Mouse (Mus musculus) liver, postnatal 0 days (tissue): ENCODE data around the gene Eif4g3. TPM values are rescaled to one million over a fixed set of nuclear protein-coding genes. Genes with fewer than 3 reads are reported as not detected.

ENCODE experiments used
- ATAC-seq: fragments of 200-750 bp; cut with Nextera tagmentation; 2 replicates; pipeline ENCODE4 v1.8.0; 2017; ENCODE audit warnings: mild to moderate bottlenecking, moderate library complexity
- DNase-seq: peaks from one replicate; pipeline ENCODE4 v3.0.0-alpha.2; 2016
- H3K27ac ChIP-seq: fragments of 300-500 bp; sonication (generic); 2 replicates; pipeline ENCODE4 v1.5.1; 2014; ENCODE audit warnings: antibody characterized with exemption, moderate library complexity, mild to moderate bottlenecking, low read depth
- H3K27me3 ChIP-seq: fragments of 300-500 bp; sonication (generic); 2 replicates; pipeline ENCODE4 v1.6.1; 2014; ENCODE audit warnings: low read length, control low read depth, mixed read lengths; ENCODE audit not compliant: insufficient read depth
- H3K36me3 ChIP-seq: fragments of 300-500 bp; sonication (generic); replicated peaks from 2 replicates; pipeline ENCODE4 v1.6.1; 2014; ENCODE audit warnings: mild to moderate bottlenecking, control low read depth, low read length, moderate library complexity, mixed read lengths; ENCODE audit not compliant: insufficient read depth
- H3K4me1 ChIP-seq: fragments of 300-500 bp; sonication (generic); 2 replicates; pipeline ENCODE4 v1.6.1; 2014; ENCODE audit warnings: antibody characterized with exemption, mild to moderate bottlenecking, control low read depth; ENCODE audit not compliant: insufficient read depth
- H3K4me2 ChIP-seq: fragments of 300-500 bp; sonication (generic); 2 replicates; pipeline ENCODE4 v1.6.1; 2014; ENCODE audit warnings: low read depth, mild to moderate bottlenecking, low read length, moderate library complexity, mixed read lengths
- H3K4me3 ChIP-seq: fragments of 300-500 bp; sonication (generic); 2 replicates; pipeline ENCODE4 v1.5.1; 2014; ENCODE audit warnings: low read depth, low read length
- H3K9ac ChIP-seq: fragments of 300-500 bp; sonication (generic); replicated peaks from 2 replicates; pipeline ENCODE4 v1.6.1; 2014; ENCODE audit warnings: mild to moderate bottlenecking, moderate library complexity
- H3K9me3 ChIP-seq: fragments of 300-500 bp; sonication (generic); 2 replicates; pipeline ENCODE4 v1.6.1; 2016; ENCODE audit warnings: mild to moderate bottlenecking, control low read depth, low read length, mixed read lengths
- CTCF ChIP-seq: sonication (generic); IDR thresholded peaks from 2 replicates; pipeline ENCODE4 v1.5.1; 2016; ENCODE audit warnings: antibody characterized with exemption, low read depth
- EP300 ChIP-seq: IDR thresholded peaks from 2 replicates; pipeline ENCODE4 v1.6.1; 2016; ENCODE audit warnings: antibody characterized with exemption, low read depth, mild to moderate bottlenecking
- WGBS: fragments of 180-500 bp; shearing (Covaris S2); extraction: QIAGEN DNeasy Blood & Tissue Kit; methylation state at CpG from one replicate; pipeline ENCODE4 v1.1.7; 2014; ENCODE audit not compliant: insufficient replicate concordance; 5-methylcytosine and 5-hydroxymethylcytosine counted together
- polyA plus RNA-seq: library from polyadenylated mRNA; unstranded; fragments of >200 nt; fragmentation: Nextera tagmentation; extraction: Ambion mirVana; gene quantifications from 2 replicates; pipeline ENCODE4 v1.2.1, GENCODE M21; 2015

The Eif4g3 gene
- polyA plus RNA-seq, 1 experiment from 2014 or later = 5.8 TPM

- Histone ChIP-seq H3K36me3 (peaks cover 56% of the 10 kb centered on the region), H3K4me1 (no peaks in the 10 kb centered on the region), H3K27ac (no peak overlapping the region), H3K9me3 (no peaks in the 10 kb centered on the region), H3K9ac (no peak overlapping the region), H3K27me3 (no peaks in the 10 kb centered on the region), H3K4me2 (no peak overlapping the region), H3K4me3 (no peak overlapping the region)
- WGBS = 75% methylated on average over 2 of the region's 2 CpGs
- DNase-seq (no peak), ATAC-seq (no peak)
- no peak for TF ChIP-seq EP300
- no peak for TF ChIP-seq CTCF
Observed at GRCm38 (mm10) chr4:138163836-138164235, 171.0 kb downstream of the Eif4g3 start.

GRCm38 (mm10) chr4:138164860-138165259 lies 172.0 kb downstream of the Eif4g3 start:
- 90% methylated on average over 2 of the region's 2 CpGs for WGBS
- peaks cover 60% of the 10 kb centered on the region for H3K36me3 ChIP-seq
- TF ChIP-seq CTCF (no peak), EP300 (no peak)

DNA sequence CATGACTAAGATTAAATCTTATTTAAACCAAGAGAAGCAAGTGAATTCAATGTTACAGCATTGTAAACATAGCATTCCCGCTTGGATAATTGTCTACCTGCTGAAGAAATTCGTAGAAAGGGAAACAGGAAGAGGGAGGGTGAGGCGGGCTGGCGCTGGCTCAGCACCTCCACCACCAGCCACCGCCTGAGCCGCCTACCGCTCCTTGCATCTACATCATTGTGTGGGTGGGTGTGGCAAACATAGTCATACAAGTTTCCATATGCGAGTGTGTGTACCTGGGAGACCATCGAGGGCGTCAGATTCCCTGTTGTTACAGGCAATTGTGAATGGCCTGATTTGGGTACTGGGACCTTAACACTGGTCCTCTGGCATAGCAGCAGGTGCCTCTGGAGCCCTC lies 173.7 kb downstream of the Eif4g3 start:
- Histone ChIP-seq H3K4me3 (no peak overlapping the region), H3K4me2 (no peak overlapping the region), H3K9me3 (no peaks in the 10 kb centered on the region), H3K27ac (no peak overlapping the region), H3K9ac (no peak overlapping the region), H3K27me3 (no peaks in the 10 kb centered on the region), H3K4me1 (no peaks in the 10 kb centered on the region), H3K36me3 (peaks cover 63% of the 10 kb centered on the region)
- WGBS = 85% methylated on average over 10 of the region's 10 CpGs
- no peak for TF ChIP-seq CTCF
- TF ChIP-seq EP300 = no peak
- ATAC-seq (no peak), DNase-seq (no peak)

More at GRCm38 (mm10) chr4:138164860-138165259, 172.0 kb downstream of the Eif4g3 start:
- no peak overlapping the region for H3K4me3 ChIP-seq
- no peak overlapping the region for H3K9ac ChIP-seq
- no peaks in the 10 kb centered on the region for H3K27me3 ChIP-seq
- H3K9me3 ChIP-seq = no peaks in the 10 kb centered on the region
- H3K4me1 ChIP-seq = no peaks in the 10 kb centered on the region
- DNase-seq (no peak), ATAC-seq (no peak)
- H3K4me2 ChIP-seq = no peak overlapping the region
- no peak overlapping the region for H3K27ac ChIP-seq

DNA sequence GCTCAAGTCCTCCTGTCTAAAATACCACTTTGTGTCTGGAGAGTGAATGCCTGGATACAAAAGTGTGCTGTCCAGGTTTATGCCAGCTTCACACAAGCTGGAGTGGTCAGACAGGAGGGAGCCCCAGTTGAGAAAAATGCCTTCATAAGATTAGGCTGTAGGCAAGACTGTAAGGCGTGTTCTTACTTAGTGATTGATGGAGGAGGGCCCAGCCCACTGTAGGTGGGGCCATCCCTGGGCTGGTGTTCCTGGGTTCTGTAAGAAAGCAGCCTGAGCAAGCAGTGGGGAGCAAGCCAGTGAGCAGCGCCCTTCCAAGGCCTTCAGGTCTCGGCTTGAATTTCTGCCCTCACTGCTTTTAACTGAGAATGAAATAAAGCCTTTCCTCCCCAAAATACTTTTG lies 175.3 kb downstream of the Eif4g3 start:
- H3K4me3 ChIP-seq = no peak overlapping the region
- ATAC-seq = no peak
- no peak overlapping the region for H3K27ac ChIP-seq
- no peaks in the 10 kb centered on the region for H3K9me3 ChIP-seq
- H3K4me1 ChIP-seq = no peaks in the 10 kb centered on the region
- DNase-seq = no peak
- H3K27me3 ChIP-seq = no peaks in the 10 kb centered on the region
- H3K36me3 ChIP-seq = peaks cover 69% of the 10 kb centered on the region
- WGBS = 81% methylated on average over 3 of the region's 3 CpGs
- no peak overlapping the region for H3K9ac ChIP-seq
- no peak overlapping the region for H3K4me2 ChIP-seq
- no peak for TF ChIP-seq CTCF
- TF ChIP-seq EP300 = no peak

- H3K9me3 ChIP-seq = no peaks in the 10 kb centered on the region
- no peak for ATAC-seq
- WGBS = 86% methylated on average over 4 of the region's 4 CpGs
- H3K27ac ChIP-seq = no peak overlapping the region
- H3K4me1 ChIP-seq = no peaks in the 10 kb centered on the region
- DNase-seq = no peak
- TF ChIP-seq CTCF (no peak), EP300 (no peak)
- H3K27me3 ChIP-seq = no peaks in the 10 kb centered on the region
- H3K9ac ChIP-seq = no peak overlapping the region
- no peak overlapping the region for H3K4me2 ChIP-seq
- H3K36me3 ChIP-seq = peaks cover 61% of the 10 kb centered on the region
- H3K4me3 ChIP-seq = no peak overlapping the region
Observed at GRCm38 (mm10) chr4:138169420-138169819, 176.6 kb downstream of the Eif4g3 start.

GRCm38 (mm10) chr4:138172686-138173085 lies 179.9 kb downstream of the Eif4g3 start:
- H3K27ac ChIP-seq = no peak overlapping the region
- ATAC-seq (no peak), DNase-seq (no peak)
- 82% methylated on average over 4 of the region's 4 CpGs for WGBS
- TF ChIP-seq CTCF (no peak), EP300 (no peak)
- no peaks in the 10 kb centered on the region for H3K9me3 ChIP-seq
- no peaks in the 10 kb centered on the region for H3K27me3 ChIP-seq
- H3K4me2 ChIP-seq = no peak overlapping the region
- no peaks in the 10 kb centered on the region for H3K4me1 ChIP-seq
- peaks cover 68% of the 10 kb centered on the region for H3K36me3 ChIP-seq
- no peak overlapping the region for H3K9ac ChIP-seq
- H3K4me3 ChIP-seq = no peak overlapping the region

GRCm38 (mm10) chr4:138179391-138179790 lies 186.6 kb downstream of the Eif4g3 start:
- Histone ChIP-seq H3K9me3 (no peaks in the 10 kb centered on the region), H3K4me1 (peaks cover 5% of the 10 kb centered on the region; the same call in 1 of the 2 replicates), H3K4me2 (no peak overlapping the region), H3K4me3 (no peak overlapping the region), H3K36me3 (peaks cover 85% of the 10 kb centered on the region), H3K9ac (no peak overlapping the region), H3K27me3 (no peaks in the 10 kb centered on the region), H3K27ac (no peak overlapping the region)
- ATAC-seq = no peak
- no peak for DNase-seq
- no peak for TF ChIP-seq CTCF
- TF ChIP-seq EP300 = no peak
- 87% methylated on average over 5 of the region's 5 CpGs for WGBS
